Mouse (Mus musculus): ENCODE data around the gene Echdc3. TPM values are rescaled to one million over a fixed set of nuclear protein-coding genes. Genes with fewer than 3 reads are reported as not detected.

The Echdc3 gene
- total RNA-seq, 1 experiment from 2014 or later = 66.3 TPM

- peak; percentile 46 for DNase-seq
Measured at GRCm38 (mm10) chr2:6226361-6227058, 13.7 kb upstream of the Echdc3 start.

- DNase-seq = peak; percentile 83
Measured at GRCm38 (mm10) chr2:6220141-6220805, 7.4 kb upstream of the Echdc3 start.

- peak; percentile 49 for DNase-seq
Measured at GRCm38 (mm10) chr2:6212327-6212723, 508 bp downstream of the Echdc3 start.

GRCm38 (mm10) chr2:6210840-6211239 lies 2.0 kb downstream of the Echdc3 start:
- no peak for DNase-seq

DNA sequence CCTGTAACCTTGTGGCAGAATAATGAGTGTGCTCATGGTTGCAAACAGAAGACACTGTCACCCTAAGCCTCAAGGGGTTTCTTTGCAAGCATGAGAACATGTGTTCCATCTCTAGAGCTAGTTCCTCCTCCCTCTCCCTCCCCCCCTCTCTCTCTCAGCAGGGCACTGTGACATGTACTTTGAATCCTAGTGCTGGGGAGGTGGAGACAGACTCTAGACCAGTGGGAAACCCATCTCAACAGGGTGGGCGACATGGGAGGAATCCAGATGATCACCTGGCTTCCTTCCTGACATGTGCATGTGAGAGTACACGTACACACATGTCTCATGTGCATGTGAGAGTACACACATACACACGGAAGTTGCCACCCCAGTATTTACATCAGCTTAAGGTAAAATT lies 3.1 kb downstream of the Echdc3 start:
- no peak for DNase-seq

- no peak for DNase-seq
Measured at GRCm38 (mm10) chr2:6209116-6209515, 3.7 kb downstream of the Echdc3 start.

- no peak for DNase-seq
Measured at GRCm38 (mm10) chr2:6207736-6208135, 5.1 kb downstream of the Echdc3 start.

- no peak for DNase-seq
Measured at GRCm38 (mm10) chr2:6196363-6196973, 16.4 kb downstream of the Echdc3 start.

GRCm38 (mm10) chr2:6195468-6196239 lies 17.2 kb downstream of the Echdc3 start:
- peak; percentile 17 for DNase-seq

DNA sequence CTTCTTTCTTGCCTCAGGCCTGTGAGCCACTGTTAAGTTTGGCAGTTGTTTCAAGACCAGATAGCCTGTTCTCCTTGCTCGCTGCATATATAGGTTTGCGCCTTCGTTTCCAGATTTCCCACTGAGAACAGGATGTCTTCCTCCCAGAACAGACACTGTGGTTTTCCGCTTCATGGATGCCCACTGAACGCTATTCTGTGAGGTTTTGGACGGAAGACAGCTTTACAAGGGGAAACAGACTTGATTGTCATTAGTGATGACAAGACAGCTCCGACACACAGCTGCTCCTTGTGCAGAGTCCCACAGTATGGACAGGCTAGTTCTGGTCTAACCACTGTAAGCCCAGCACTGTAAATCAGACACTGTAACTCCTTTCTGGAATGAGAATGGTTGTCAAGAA lies 18.3 kb downstream of the Echdc3 start:
- no peak for DNase-seq

DNA sequence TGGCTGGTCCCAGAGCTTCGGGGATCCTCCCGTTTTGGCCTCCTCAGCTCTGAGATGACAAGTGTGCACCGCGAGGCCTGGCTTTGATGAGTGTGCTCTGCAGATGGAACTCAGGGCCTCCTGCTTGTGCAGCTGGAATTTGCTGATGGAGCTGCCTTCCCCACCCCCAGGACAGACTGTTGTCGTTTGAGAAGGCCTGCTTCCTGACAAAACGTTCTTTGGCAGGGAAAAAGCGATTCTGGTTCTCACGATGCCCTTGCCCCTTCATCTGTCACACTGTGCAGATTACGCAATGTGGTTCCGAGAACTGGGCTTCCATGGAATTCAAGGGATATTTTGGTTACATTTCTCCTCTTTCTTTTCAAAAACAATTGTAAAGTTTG lies 19.3 kb downstream of the Echdc3 start:
- peak; percentile 44 for DNase-seq

DNA sequence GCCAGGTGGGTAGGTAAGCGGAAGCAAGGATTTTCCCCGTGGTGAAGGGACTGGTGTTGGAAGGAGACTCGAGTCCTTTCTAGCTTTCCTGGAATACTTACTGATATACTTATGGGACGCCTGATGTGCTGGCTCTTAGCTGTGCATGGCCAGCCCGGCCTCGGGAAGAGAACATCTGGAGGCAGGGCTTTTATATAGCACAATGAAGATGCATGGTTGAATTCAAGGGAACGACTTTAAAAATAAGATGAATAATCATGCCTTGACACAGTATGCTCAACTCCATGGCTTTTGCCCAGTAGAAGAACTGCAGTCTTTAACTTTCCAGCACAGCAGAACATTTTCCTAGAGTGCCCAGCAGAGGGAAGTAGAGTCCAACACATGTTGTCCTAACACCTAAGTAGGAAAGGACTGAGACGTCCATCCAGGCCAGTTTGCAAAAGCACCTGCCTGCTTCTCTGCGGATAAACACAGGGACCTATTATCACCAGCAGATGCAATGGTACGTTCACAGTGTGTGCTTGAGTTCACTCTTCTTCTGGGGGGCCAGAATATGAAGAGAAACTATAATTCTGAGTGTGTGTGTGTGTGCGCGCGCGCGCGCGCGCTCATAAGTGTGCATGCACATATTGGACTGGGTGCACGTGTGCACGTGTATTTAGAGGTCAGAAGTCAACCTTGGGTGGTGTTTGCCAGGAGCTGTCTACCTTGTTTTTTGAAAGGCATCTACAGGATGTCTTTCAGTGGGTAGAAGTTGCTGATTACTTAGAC lies 19.8 kb downstream of the Echdc3 start:
- DNase-seq = peak; percentile 74

- DNase-seq = no peak
Measured at GRCm38 (mm10) chr2:6190036-6190435, 22.8 kb downstream of the Echdc3 start.

- DNase-seq = no peak
Measured at GRCm38 (mm10) chr2:6189675-6189998, 23.2 kb downstream of the Echdc3 start.

GRCm38 (mm10) chr2:6188891-6189674 lies 23.8 kb downstream of the Echdc3 start:
- DNase-seq = no peak

GRCm38 (mm10) chr2:6187418-6187817 lies 25.4 kb downstream of the Echdc3 start:
- DNase-seq = no peak

DNA sequence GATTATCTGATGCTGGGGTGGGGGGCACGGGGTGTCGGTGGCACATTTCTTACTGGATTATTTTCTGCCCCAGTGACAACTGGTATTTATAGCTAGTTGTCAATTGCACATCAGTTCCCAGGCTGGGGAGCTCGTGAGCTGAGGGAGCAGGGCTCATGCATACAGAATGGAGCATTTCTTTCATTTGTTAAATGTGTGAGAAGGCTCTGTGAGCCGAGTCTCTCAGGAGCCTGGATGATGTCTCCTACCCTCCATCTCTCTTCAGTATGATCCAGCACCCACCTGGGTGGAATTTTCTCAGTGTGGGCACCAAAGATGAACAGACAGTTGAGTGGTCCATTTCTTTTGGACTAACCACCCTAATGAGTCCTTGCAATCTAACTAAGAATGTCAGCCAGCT lies 25.9 kb downstream of the Echdc3 start:
- no peak for DNase-seq

- DNase-seq = no peak
Measured at GRCm38 (mm10) chr2:6179749-6180117, 33.1 kb downstream of the Echdc3 start.

DNA sequence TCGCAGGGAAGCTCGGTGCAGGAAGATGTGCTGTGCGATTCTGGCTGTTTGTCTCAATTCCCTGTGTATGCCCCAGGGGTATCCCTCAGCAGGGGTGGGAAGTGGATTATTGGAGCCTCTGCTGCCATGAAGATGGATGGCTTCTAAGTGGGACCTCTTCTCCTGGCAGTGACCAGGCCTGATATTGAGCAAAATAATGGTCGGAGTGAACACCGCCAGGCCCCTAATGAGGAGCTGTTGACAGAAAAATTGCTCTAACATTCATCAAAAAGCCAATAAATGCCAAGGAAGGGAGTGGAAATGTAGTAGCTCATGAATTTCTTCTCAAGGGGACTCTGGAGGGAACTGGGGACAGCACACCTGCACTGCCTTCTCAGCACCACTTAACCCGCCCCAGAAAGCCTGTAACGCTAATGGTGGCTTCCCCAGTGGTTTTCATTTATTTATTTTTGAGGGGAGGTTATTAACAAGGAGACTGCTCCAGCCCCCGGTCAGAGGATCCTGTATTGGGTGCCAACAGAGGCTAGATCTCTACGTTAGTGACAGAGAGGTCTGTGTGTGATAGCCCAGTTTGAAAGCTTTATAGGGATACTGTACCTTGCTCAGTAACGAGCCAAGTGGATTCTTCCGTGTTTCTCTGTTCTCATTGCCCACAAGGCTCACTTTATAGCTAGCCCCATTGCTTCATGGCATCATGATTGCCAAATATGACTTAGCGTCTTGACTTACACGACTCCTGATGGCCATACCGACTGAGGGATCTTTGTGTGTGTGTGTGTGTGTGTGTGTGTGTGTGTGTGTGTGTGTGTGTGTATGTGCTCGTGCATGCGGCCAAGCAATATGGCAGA lies 33.7 kb downstream of the Echdc3 start:
- DNase-seq = no peak

DNA sequence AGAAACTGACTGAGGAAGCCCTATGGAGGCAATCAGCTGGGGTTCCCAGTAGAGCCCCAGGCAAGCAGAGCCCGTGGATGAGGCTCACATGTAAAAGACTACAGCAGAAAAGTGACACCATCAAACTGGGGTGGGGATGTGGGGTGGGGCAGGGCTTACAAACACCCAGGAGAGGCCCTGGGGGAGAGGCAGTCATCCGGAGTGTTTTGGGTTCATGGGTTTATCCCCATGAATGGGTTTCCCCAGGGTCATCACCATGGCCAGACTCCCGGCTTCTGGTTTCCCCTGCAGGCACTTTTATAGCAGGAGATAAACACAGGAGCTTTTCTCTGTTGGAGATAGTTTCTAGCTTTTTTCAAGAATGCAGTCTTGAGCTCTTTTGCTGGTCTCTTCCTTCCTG lies 39.8 kb downstream of the Echdc3 start:
- DNase-seq = no peak
